Mouse (Mus musculus): Measurements from ENCODE around the gene Tbc1d16.

DNA sequence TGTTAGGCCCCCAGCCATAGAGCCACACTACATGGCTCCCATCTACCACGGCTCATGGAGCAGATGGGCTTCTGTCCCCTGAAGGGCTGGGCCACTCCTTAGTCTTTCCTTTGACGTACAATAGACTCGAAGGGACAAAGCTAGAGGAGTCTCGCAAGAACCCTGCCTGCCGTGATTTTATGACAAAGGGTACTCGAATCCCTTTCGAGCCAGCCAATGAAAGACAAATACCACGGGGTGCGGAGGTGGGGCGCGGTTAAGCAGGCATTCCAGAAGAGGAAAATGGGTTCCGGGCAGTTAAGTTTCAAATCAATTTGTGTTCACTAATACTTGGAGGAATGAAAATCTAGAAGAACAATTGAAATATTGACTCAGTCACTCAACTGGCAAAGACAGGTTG is 11.2 kb upstream of the Tbc1d16 start:
- TF ChIP-seq POLR2A (IDR thresholded peaks at IDR 0.05; ENCODE audit: low read depth, low read length) (no peak), CTCF (IDR thresholded peaks at IDR 0.05; ENCODE audit: extremely low read depth, insufficient read length, insufficient replicate concordance, low read depth, low read length) (no peak)

Data from small intestine, adult 2 months (tissue).